Mouse (Mus musculus) naive thymus-derived CD4-positive, alpha-beta T cell, adult 2 months (primary cell): ENCODE measurements around the gene Rnf152.

Source experiments
- DNase-seq: peaks from one replicate; pipeline ENCODE4 v3.0.0-alpha.2; 2011; ENCODE audit warnings: low read depth

Gene Rnf152

DNA sequence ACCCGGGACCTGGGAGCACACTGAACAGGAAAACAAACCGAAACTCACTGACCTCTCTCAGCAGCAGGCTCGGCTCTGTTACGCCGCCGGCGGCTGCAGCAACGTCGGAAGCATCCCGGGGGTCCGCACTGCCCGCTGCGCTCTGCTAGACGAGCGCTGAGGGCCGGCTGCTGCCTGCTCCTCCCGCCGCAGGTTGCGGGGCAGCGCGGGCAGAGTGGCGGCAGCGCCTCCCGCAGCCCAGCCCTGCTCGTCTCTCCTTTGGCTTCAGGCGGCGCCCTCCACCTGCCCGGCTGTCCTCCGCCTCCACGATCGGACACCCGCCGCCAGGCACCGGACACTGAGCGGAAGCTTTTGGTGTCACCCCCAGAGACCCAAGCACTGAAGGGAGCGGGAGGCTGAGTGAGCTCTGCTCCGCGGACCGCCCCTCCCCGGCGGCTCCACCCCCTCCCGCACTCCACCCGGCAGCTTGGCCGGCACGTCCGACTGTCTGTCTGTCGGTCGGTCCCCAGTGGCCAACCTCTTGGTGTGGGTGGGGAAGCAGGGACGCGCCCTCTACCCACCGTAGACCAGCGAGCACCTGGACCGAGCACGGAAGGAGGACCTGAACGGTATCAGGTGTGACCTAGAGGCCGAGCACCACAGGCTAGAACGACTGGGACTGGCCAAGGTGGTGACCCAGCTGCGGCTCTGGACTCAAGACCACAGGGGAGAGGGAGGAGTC, at the start of gene Rnf152:
Gene Rnf152, minus strand, starts transcription at position 420 of the 721 bp plus-strand sequence.
- no peak for DNase-seq

GRCm38 (mm10) chr1:105402853-105403252, 46.3 kb upstream of the Rnf152 start:
- no peak for DNase-seq

- no peak for DNase-seq
Measured at GRCm38 (mm10) chr1:105384141-105384937, 27.8 kb upstream of the Rnf152 start.

- no peak for DNase-seq
Measured at GRCm38 (mm10) chr1:105377546-105377945, 21.0 kb upstream of the Rnf152 start.

DNA sequence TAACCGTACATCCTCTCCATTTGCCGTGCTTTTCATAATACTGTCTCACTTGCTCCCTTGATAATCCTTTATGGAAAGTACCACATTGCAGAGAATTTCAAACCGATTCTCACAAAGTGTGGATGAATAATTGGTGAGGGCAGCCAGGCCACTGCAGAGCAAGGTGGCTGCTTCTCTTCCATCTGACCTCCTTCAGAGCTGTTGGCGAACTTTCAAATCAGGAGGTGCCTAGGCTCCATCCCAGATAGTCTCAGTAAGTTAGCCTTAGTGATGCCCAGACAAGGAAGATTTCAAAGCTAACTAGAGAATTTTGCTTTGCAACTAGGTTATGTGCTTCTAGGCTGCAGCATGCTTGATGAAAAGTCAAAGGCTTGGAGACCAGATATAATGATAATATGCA, 18.1 kb upstream of the Rnf152 start:
- DNase-seq: no peak

DNA sequence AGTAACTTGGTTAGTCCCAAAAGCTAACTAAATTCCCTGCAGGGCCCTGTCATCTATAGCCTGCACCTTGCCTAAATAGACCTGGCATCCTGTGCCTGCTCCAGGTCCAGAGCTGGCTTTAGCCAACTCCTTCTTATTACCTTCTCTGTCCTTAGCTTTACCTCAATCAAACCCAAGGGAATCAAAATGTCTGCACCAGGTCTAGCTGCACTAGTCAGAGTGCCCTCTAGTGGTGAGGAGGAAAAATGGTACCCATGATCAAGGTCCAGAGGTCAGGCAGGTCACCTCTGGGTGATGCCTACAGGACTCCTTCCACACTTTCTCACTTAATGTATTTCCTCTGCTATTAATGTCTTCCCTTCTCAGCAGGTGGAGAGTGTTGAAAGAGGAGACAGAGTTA, 6.2 kb upstream of the Rnf152 start:
- peak; percentile 16 for DNase-seq

DNA sequence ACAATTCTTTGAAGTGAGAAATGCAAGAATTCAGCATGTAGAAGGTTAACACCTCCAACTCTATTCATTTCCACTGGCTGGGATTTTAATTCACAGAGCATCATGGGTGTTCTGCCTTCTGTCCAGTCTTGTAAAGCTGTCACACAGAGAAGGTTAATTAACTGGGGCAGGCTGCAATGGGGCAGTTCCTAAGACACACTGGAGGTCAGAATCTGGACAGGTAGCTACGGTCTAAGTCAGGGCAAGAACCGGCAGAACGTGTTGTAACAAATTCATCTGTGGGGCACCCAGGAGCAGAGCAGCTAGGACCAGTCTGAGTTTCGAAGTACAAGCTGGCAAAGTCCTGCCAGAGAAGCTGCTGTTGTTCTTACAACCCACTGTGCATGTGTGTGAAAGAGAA, 2.4 kb upstream of the Rnf152 start:
- DNase-seq: no peak

DNA sequence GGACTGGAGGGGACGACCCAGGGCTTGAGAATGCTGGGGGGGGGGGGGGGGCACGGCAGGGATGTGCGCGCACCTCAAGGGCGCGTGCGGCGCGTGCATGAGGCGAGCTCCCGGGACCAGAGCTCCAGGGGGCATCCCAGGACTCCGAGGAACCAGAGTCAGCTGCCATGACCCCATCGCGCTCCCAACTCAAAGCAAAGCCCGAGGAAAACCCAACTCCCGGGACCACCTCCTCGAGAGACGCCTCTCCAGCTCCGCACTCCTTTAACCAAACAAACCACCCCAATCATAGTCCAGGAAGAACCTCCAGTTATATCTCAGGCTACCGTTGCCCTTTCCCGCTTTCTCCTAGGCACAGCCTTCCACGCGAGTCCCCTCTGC, 610 bp downstream of the Rnf152 start:
- no peak for DNase-seq

- DNase-seq: no peak
Measured at GRCm38 (mm10) chr1:105354901-105355891, 1.3 kb downstream of the Rnf152 start.

- DNase-seq: no peak
Measured at GRCm38 (mm10) chr1:105351806-105352205, 4.7 kb downstream of the Rnf152 start.

DNA sequence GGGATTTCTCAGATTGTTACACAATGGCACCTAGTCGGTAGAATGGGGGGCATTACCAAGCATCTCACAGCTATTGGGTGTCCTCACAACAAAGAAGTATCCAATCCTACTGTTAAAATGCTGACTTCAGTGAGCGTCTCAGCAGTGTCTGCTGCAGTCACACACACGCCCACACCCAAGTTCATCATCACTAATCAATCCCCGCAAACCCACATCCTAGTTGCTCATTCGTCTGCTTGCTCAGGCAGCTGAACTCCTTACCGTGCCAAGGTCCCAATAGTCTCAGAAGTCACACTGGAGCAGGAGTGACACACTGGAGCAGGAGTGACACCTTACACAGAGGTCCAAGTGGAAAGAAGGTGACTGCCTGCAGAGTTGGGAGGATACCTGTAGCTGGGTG, 14.2 kb downstream of the Rnf152 start:
- DNase-seq: no peak

DNA sequence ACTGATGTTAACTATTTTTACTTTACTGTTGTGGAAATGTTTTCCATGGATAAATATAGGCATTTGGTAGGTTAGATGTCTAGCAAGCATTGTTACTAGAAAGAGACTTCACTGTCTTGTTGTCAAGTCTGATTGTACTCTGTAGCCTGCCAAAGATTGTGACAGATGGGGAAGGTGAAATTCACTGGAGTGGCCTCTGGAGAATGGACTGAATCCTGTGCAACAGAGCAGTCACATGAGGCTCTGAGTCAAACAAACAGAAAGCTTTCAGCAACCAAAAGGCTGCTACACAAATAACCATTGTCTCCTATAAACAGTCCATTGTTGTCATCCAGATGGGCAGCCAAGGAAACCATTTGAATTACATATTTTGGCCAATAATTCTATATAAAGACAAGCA, 15.6 kb downstream of the Rnf152 start:
- DNase-seq: no peak

DNA sequence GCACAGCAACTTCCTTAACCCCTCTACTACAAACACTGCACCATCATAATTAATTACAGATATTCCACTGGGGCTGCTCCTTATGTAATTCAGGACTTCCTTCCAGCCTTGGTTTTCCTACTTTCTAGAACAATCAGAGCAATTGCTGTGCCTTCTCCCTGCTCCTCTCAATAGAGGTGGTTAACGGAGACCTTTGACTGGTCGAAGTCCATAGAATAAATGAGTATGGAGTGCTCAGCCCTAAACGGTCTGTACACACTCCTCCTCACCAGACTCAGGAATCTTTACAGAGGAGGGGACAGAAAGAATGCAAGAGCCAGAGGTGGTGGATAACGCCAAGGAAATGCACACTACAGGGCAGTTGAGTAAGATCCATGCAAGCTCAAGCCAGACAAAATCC, 19.1 kb downstream of the Rnf152 start:
- no peak for DNase-seq

GRCm38 (mm10) chr1:105336096-105336495, 20.4 kb downstream of the Rnf152 start:
- DNase-seq: no peak

DNA sequence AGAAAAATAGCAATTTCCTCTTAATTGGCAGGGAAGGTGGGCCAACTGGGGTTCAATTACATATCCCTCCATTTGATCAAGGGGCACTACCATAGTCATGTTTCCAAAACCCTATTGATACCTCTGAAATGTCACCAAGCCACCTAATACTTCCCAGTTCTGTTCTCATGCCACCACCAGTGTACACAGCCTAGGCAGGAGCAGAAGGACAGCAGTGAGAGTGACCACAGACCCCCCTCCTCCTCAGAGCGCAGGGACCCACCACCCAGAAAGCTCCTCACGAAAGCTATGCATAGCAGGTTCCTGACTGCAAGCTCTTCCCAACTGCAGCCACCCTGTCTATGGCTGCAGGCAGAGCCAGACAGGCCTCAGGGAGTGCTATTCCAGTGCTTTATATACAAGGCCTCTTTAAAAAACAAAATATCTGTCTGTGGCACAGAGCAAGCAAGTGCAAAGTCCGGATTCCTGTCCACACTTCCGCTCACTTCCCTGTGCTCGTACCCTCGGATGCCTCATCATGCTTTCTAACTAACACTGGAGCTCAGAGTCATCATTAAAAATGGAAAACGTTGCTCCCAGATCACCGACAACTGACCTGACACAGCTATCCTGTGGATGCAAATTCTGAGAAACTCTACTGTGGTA, 24.3 kb downstream of the Rnf152 start:
- DNase-seq: no peak

DNA sequence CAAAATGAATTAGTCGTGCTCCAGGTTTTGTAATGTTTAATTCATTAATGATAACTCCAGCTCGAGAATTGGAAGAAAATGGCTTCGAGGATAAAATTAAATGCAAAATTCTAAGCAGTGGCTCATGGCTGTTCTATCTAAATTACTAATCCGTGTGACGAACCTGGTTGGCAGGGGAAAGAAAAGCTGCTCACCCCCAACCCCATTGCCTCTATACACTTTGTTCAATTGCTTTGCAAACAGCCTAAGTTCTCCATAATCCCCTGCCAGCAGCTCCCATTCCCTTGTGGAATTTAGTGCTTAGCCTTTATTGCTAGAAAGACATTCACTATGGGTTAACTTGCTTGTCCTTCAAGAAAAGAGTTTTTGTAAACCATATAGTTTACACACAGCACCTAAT, 24.9 kb downstream of the Rnf152 start:
- DNase-seq: no peak

DNA sequence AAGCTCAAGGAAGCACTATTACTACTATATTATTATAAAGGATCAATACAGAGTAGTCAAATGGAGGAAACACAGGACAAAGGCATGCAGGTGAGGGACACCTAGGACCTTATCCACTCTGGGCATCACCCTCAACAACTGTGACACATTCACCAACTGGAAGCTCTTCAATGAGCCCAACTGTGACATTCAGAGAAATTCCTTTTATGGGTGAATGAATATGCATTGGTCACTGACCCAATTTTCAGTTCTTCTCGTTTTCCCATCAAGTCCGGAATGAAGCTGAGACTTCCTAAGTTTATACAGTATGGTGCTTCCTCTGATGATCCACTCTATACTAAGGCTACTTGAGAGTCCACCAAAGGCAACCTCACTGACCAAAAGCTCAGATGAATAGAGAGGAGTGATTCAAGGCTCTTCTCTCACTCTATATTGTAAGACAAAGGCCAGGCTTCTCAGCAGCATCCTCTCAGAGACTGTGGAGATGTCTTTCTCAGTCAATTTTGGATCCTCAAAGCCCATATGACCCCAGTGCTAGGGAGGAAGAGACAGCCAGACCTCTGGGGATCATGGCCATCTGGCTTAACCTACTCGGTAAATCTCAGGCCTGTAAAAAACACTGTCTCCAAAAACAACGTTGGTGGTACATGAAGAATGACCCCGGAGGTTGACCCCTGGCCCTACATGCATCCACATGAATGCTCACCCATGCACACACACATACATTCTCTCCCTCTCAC, 25.8 kb downstream of the Rnf152 start:
- no peak for DNase-seq

DNA sequence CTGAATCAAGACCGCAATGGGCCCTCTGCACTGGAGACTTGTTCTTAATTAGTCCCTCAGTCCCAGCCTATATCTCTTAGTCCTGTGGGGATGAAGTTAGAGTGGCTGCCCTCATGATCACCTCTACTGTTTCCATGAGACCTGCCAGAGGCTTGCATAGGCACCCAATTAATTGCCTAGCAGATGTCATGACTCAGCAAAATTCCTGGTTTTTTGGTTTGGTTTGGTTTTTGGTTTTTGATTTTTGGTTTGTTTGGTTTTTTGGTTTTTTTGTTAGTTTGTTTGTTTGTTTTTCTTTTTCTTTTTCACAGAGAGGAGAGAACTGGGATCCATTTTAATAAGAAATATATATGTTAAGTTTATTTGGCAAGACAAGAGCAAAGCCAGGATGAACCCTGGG, 28.7 kb downstream of the Rnf152 start:
- no peak for DNase-seq

DNA sequence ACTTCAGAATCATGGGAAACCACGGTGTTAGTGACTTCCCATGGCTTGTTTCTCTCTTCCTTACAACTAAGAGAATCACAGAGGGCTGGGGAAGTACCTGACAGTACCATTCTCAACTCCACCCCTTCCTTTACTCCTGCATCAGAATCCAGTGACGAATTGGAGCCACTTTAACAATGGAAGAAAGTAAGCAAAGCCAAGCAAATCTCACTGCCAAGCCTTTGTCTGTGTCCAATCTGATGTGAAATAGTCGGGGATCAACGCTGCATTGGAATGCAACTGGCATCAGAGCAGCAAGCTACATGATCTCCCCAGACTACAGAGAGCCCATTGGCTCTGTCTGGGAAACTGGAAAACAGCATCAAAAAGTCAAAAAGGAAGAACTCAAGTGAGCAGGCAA, 31.9 kb downstream of the Rnf152 start:
- no peak for DNase-seq

DNA sequence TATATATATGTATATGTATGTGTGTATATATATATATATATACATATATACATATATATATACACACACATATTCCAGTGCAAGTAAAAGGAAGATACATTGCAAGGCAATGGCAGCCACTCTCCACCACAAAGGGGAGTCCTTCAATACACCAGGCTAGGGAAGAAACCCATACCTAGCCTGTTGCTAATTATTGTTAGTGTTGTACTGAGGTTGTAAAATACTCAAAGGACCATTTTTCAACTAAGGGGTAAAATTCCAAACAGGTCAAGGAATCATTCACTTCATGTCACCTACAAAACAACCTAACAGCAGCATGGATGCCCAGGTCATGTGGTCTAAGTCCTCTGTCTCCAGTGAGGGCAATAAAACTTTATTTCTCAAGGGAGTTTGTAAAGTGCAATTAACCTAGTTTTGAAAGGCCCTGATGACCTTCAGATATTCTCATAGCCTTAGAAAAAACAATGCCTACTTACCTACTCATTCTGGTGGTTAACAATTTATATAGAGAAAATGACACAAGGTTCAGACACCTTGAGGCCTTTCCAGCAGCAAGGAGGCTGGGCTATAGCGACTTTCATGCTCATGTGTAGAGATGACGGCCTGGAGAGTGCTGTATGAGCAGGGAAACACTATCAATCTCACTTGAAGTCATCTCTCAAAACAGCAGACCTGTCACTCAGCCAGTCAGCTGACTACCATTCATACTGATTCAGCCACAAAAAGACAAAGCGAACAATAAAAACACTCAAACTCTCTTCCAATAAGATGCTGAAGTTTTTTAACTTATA, 42.3 kb downstream of the Rnf152 start:
- no peak for DNase-seq

- no peak for DNase-seq
Measured at GRCm38 (mm10) chr1:105312601-105312901, 44.0 kb downstream of the Rnf152 start.
